Mouse (Mus musculus) CD4-positive helper T cell, adult 2 months (primary cell): ENCODE data around the gene 1110025L11Rik.
"Not testable (repeated sequence)": the region's sequence is repeated elsewhere in the genome, so short reads cannot be mapped to it uniquely, and the experiment has no call there.

Source experiments
- DNase-seq: peaks from one replicate; pipeline ENCODE4 v3.0.0-alpha.2; 2012; ENCODE audit warnings: low read depth, missing footprints, low spot score

The 1110025L11Rik gene

DNA sequence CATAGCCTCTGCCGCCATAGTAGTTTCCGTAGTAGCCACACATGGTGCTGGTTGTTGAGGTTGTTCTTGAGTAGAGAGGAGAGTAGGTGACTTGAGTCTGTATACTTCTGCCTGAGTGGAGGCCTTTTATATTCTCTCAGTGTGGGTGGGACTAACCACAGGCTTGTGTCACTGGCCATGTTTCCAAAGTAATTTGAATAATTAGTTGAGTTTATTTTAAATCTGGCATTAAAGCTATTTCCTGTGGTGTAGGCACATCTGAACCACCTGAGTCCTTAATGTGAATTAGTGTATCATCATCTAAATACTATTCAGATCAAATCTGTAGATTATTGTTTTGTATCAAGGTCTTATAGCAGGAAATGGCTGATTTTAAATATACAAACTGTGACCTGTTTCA is at the start of gene 1110025L11Rik:
Gene 1110025L11Rik, minus strand, starts transcription at position 101 of the 400 bp plus-strand sequence.
- DNase-seq: not testable (repeated sequence)

DNA sequence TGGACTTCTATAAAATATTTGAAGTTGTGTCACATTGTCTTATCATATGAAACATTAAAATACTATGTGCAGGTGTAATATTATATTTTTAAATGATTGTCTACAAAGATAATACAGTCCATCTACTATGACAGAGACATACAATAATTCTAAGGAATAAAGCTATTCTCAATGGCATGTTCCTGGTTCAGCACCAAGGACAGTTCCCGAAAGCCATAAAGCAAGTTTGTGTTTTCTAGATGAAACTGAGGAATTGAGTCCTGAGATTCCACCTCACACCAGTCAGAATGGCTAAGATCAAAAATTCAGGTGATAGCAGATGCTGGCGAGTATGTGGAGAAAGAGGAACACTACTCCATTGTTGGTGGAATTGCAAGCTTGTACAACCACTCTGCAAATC is 7.2 kb upstream of the 1110025L11Rik start:
- not testable (repeated sequence) for DNase-seq

- DNase-seq: no peak
Observed at GRCm38 (mm10) chr16:89047783-89048182, 16.0 kb downstream of the 1110025L11Rik start, which contains the start of gene Krtap6-5. Gene Krtap6-5, minus strand, starts transcription at chr16:89047883.

GRCm38 (mm10) chr16:89041372-89041771 is 22.4 kb downstream of the 1110025L11Rik start, which contains the start of gene Gm10228:
Gene Gm10228, minus strand, starts transcription at chr16:89041472.
- DNase-seq: not testable (repeated sequence)

DNA sequence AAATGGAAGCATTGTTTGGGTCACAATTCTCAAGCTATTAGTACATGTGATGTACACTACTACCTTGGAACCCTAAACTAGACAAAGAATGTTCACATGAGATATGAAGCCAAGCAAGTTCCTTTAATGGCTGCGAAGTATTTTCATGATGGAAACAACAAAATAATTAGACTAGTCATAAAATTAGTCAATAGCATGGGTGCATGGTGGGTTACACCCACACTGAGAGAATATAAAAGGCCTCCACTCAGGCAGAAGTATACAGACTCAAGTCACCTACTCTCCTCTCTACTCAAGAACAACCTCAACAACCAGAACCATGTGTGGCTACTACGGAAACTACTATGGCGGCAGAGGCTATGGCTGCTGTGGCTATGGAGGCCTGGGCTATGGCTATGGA is 32.4 kb downstream of the 1110025L11Rik start, which contains the start of gene Krtap6-1:
Gene Krtap6-1, plus strand, starts transcription at position 301 of the 400 bp plus-strand sequence.
- not testable (repeated sequence) for DNase-seq

DNA sequence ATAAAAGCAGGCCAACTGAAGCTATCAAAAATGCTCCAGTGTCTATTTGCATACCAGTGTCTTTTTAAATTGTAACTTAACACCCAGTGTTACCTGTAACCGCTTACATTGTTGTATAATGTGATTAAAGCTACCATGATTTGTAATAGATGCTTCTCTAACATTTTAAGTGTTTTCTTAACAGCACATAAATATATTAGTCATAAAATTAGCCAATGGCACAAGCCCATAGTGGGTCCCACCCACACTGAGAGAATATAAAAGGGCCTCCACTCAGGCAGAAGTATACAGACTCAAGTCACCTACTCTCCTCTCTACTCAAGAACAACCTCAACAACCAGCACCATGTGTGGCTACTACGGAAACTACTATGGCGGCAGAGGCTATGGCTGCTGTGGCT is 48.8 kb downstream of the 1110025L11Rik start, which contains the start of gene Gm10229:
Gene Gm10229, plus strand, starts transcription at position 301 of the 400 bp plus-strand sequence.
- DNase-seq: not testable (repeated sequence)

DNA sequence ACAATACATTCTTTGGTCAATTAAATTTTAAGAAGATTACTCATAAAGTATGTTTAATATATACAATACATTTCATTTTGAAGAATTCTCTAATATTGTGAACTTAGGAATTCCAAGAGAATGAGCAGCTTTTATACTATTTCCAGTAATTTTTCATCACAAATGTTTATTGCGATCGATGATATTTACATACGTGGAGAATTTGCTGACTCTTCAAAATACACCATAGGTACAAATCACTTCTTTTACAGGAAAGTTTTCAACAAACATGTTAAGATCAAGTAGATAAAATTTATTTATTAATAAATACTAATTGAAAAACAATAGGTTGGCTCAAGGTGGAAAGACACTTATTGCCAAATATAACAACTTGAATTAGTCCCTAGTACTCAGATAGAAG is 49.8 kb downstream of the 1110025L11Rik start:
- DNase-seq: no peak
